Mouse (Mus musculus): ENCODE measurements around the gene Schip1. TPM values are rescaled to one million over a fixed set of nuclear protein-coding genes. Genes with fewer than 3 reads are reported as not detected.

Schip1 gene
- total and polyA plus RNA-seq, 2 experiments from 2014 or later = 108 to 157 TPM

- DNase-seq (ENCODE audit: low spot score) (no peak), ATAC-seq (ENCODE audit: low FRiP score) (no peak)
Measured at GRCm38 (mm10) chr3:68608848-68609497, 544.4 kb downstream of the Schip1 start.

GRCm38 (mm10) chr3:68610011-68610410, 545.4 kb downstream of the Schip1 start:
- H3K9ac ChIP-seq (replicated peaks; ENCODE audit: low read length, poor library complexity, severe bottlenecking) = no peak overlapping the region
- H3K4me2 ChIP-seq (ENCODE audit: low read depth, low read length, poor library complexity, severe bottlenecking) = no peak overlapping the region
- H3K27me3 ChIP-seq (ENCODE audit: insufficient read depth, low read length) = no peaks in the 10 kb centered on the region
- no peak overlapping the region for H3K4me3 ChIP-seq (ENCODE audit: low read depth, low read length)
- ATAC-seq (ENCODE audit: low FRiP score) (no peak), DNase-seq (ENCODE audit: low spot score) (no peak)
- no peaks in the 10 kb centered on the region for H3K36me3 ChIP-seq (ENCODE audit: insufficient read depth, low read length)
- no peak overlapping the region for H3K27ac ChIP-seq (ENCODE audit: low read depth, low read length)
- no peaks in the 10 kb centered on the region for H3K9me3 ChIP-seq (ENCODE audit: low read length)
- H3K4me1 ChIP-seq (ENCODE audit: insufficient read depth, low read length) = 0 out of 2 replicates have a peak, but pooled peaks cover 3% of the 10 kb centered on the region
- TF ChIP-seq CTCF (IDR thresholded peaks at IDR 0.05) = no peak
- WGBS = 76% methylated on average over 6 of the region's 6 CpGs

More at GRCm38 (mm10) chr3:68608848-68609497, 544.4 kb downstream of the Schip1 start:
- Histone ChIP-seq H3K27me3 (ENCODE audit: insufficient read depth, low read length) (no peaks in the 10 kb centered on the region), H3K4me2 (ENCODE audit: low read depth, low read length, poor library complexity, severe bottlenecking) (no peak overlapping the region), H3K4me1 (ENCODE audit: insufficient read depth, low read length) (peaks cover 3% of the 10 kb centered on the region; the same call in 1 of the 2 replicates), H3K36me3 (ENCODE audit: insufficient read depth, low read length) (no peaks in the 10 kb centered on the region), H3K27ac (ENCODE audit: low read depth, low read length) (no peak overlapping the region), H3K9ac (replicated peaks; ENCODE audit: low read length, poor library complexity, severe bottlenecking) (no peak overlapping the region), H3K4me3 (ENCODE audit: low read depth, low read length) (no peak overlapping the region), H3K9me3 (ENCODE audit: low read length) (no peaks in the 10 kb centered on the region)
- no peak for TF ChIP-seq CTCF (IDR thresholded peaks at IDR 0.05)
- WGBS = 77% methylated on average over 19 of the region's 19 CpGs

- TF ChIP-seq CTCF (IDR thresholded peaks at IDR 0.05) = no peak
- H3K27ac ChIP-seq (ENCODE audit: low read depth, low read length) = no peak overlapping the region
Measured at GRCm38 (mm10) chr3:68610598-68611261, 546.1 kb downstream of the Schip1 start.

GRCm38 (mm10) chr3:68615042-68615810, 550.6 kb downstream of the Schip1 start:
- Histone ChIP-seq H3K4me1 (ENCODE audit: insufficient read depth, low read length) (0 out of 2 replicates have a peak, but pooled peaks cover 5% of the 10 kb centered on the region), H3K4me3 (ENCODE audit: low read depth, low read length) (no peak overlapping the region), H3K27me3 (ENCODE audit: insufficient read depth, low read length) (no peaks in the 10 kb centered on the region), H3K9me3 (ENCODE audit: low read length) (no peaks in the 10 kb centered on the region), H3K27ac (ENCODE audit: low read depth, low read length) (no peak overlapping the region), H3K4me2 (ENCODE audit: low read depth, low read length, poor library complexity, severe bottlenecking) (no peak overlapping the region), H3K36me3 (ENCODE audit: insufficient read depth, low read length) (peaks cover 2% of the 10 kb centered on the region; the same call in 1 of the 2 replicates), H3K9ac (replicated peaks; ENCODE audit: low read length, poor library complexity, severe bottlenecking) (no peak overlapping the region)
- peak; percentile 69 for TF ChIP-seq CTCF (IDR thresholded peaks at IDR 0.05)
- peak; percentile 78 for DNase-seq (ENCODE audit: low spot score)
- no peak for ATAC-seq (ENCODE audit: low FRiP score)
- WGBS = 64% methylated on average over 10 of the region's 10 CpGs

More at GRCm38 (mm10) chr3:68610598-68611261, 546.1 kb downstream of the Schip1 start:
- H3K36me3 ChIP-seq (ENCODE audit: insufficient read depth, low read length) = no peaks in the 10 kb centered on the region
- ATAC-seq (ENCODE audit: low FRiP score) (no peak), DNase-seq (ENCODE audit: low spot score) (no peak)
- 87% methylated on average over 11 of the region's 11 CpGs for WGBS
- H3K9me3 ChIP-seq (ENCODE audit: low read length) = no peaks in the 10 kb centered on the region
- 0 out of 2 replicates have a peak, but pooled peaks cover 3% of the 10 kb centered on the region for H3K4me1 ChIP-seq (ENCODE audit: insufficient read depth, low read length)
- H3K9ac ChIP-seq (replicated peaks; ENCODE audit: low read length, poor library complexity, severe bottlenecking) = no peak overlapping the region
- no peak overlapping the region for H3K4me2 ChIP-seq (ENCODE audit: low read depth, low read length, poor library complexity, severe bottlenecking)
- H3K27me3 ChIP-seq (ENCODE audit: insufficient read depth, low read length) = no peaks in the 10 kb centered on the region
- H3K4me3 ChIP-seq (ENCODE audit: low read depth, low read length) = no peak overlapping the region

GRCm38 (mm10) chr3:68616363-68616762, 551.8 kb downstream of the Schip1 start:
- no peak for ATAC-seq (ENCODE audit: low FRiP score)
- H3K36me3 ChIP-seq (ENCODE audit: insufficient read depth, low read length) = peaks cover 8% of the 10 kb centered on the region
- 0 out of 2 replicates have a peak, but pooled peaks cover 5% of the 10 kb centered on the region for H3K4me1 ChIP-seq (ENCODE audit: insufficient read depth, low read length)
- 93% methylated on average over 12 of the region's 12 CpGs for WGBS
- no peak overlapping the region for H3K4me2 ChIP-seq (ENCODE audit: low read depth, low read length, poor library complexity, severe bottlenecking)
- no peak for TF ChIP-seq CTCF (IDR thresholded peaks at IDR 0.05)
- H3K27ac ChIP-seq (ENCODE audit: low read depth, low read length) = no peak overlapping the region
- DNase-seq (ENCODE audit: low spot score) = no peak
- no peak overlapping the region for H3K4me3 ChIP-seq (ENCODE audit: low read depth, low read length)
- H3K9me3 ChIP-seq (ENCODE audit: low read length) = no peaks in the 10 kb centered on the region
- no peak overlapping the region for H3K9ac ChIP-seq (replicated peaks; ENCODE audit: low read length, poor library complexity, severe bottlenecking)
- no peaks in the 10 kb centered on the region for H3K27me3 ChIP-seq (ENCODE audit: insufficient read depth, low read length)
